Mouse (Mus musculus): Measurements from ENCODE around the gene Spice1.

Gene Spice1

GRCm38 (mm10) chr16:44347071-44347901 lies at the start of gene Spice1:
Gene Spice1 (plus strand): TSS chr16:44347121.
- peak; percentile 92 to 96 for DNase-seq

DNA sequence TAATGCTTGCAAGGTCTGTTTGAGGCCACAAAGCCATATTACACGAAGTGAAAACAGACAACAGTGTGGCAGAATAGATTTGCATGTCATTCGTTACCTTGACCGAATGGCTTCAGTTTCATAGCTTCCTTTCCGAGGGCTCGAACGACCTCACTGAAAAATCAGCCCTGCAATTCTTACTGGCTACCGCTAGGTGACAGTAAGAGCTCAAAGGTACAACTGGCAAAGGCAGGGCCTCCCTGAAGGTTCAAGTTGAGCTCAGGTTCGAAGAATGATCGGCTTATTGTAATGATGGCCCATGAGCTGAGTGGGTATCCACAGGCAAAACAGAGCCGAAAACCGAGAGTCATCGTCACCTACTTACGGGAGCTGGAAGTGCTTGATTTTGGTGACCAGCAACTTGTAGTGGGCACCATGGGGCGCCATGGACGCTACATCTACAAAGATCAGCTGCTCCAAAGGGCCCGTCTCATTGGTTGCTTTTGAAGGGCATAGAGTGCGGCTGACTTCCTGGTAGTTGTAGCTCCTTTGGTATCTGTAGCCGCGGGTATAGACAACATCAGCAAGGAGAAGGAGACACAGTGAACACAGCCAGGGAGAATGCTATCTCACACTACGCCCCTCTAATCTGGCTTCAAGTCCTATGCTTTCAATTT lies 47.4 kb upstream of the Spice1 start:
- DNase-seq, result no peak

GRCm38 (mm10) chr16:44302126-44302892 lies 44.6 kb upstream of the Spice1 start:
- no peak for DNase-seq

- no peak for DNase-seq
Observed at GRCm38 (mm10) chr16:44303822-44304221, 43.1 kb upstream of the Spice1 start.

- DNase-seq, result peak in 1 of 2 experiments; percentile 12
Observed at GRCm38 (mm10) chr16:44305606-44306005, 41.3 kb upstream of the Spice1 start.

DNA sequence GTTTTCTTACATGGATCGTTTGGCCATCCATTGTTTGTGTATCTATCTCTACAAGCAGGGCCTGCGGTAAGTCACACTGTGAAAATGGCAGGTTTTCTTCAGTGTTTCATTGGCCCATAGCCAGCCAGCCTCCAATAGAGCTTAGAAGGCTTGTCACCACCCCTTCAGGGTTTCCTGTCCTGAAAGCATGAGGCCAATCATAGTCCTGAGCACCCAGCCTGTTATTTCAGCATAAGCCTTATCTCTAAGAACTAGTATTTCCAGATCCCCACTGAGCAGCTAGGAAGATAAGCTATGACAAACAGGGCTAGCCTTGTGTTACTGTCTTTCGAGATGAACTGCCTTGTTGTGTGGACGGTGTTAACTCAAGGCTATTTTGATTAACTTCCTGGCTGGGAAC lies 33.5 kb upstream of the Spice1 start:
- no peak for DNase-seq

DNA sequence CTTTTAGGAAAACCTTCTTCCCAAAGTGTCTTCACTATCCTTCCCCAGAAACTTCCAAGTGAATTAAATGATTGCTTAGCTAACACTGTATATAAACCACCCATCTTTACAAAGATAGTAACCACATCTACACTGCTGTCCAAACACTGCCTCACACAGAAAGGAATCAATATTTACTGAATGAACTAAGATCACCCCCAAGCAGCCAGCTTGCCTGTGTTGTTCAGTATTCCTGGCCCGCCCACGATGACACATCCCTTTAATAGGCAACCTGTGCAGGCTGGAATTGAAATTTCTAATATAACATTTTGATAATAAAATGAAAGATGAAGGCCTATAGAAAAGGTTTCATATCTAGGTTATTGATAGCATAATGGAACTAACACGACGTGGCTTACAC lies 30.6 kb upstream of the Spice1 start:
- DNase-seq, result no peak

GRCm38 (mm10) chr16:44320232-44320631 lies 26.7 kb upstream of the Spice1 start:
- DNase-seq, result no peak

DNA sequence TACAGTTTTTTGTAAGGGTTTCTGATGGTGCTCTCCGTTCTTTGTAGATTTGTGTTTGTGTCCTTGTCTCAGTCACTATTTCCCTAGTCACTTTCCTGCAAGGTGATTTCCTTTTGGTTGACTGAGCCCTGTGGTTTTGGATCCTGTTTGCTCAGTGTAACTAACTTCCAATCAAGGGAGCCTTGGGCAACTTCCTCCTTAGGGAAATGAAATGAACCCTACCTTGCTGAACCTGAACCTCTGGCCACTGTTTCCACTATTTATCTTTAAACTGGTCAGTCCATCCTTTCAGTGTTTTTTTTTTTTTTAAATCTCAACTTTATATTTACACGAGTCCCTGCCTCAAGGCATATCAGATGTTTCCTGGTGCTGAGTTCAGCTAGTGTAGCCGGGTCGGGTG lies 18.3 kb upstream of the Spice1 start:
- no peak for DNase-seq

- DNase-seq, result no peak
Observed at GRCm38 (mm10) chr16:44330657-44331056, 16.3 kb upstream of the Spice1 start.

DNA sequence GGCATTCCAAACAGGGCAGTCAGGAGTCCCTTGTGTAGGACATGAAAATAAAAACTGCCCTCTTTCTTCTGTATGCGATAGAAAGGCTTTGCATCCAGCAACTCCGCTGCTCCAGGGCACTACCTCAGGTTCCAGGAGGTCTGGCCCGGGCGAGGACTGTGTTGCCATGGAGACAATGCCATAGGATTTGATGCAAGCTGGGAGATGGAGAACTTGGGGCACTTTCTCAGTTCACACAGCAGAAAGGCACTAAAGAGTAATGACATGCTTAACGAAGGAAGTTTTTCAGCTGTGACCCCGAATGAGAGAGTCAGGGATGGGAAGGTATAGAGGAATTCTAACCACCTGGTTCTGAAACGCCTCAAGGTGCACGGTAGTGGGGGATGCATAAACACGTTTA lies 15.8 kb upstream of the Spice1 start:
- no peak for DNase-seq

DNA sequence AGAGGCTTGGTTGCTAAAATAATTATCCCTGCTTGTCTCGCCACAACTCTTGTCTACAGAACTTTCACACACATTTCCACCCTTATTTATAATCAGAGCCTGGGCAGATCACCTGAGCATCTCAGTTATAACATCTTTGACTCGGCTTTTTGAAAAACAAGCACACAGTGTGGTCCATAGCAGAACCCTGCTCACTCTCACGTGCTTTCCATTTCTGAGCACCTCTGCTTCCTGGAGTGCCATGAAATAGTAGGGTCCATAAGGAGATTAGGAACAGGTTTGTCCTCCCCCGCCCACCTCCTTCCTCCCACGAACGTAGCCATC lies 15.3 kb upstream of the Spice1 start:
- DNase-seq, result no peak

DNA sequence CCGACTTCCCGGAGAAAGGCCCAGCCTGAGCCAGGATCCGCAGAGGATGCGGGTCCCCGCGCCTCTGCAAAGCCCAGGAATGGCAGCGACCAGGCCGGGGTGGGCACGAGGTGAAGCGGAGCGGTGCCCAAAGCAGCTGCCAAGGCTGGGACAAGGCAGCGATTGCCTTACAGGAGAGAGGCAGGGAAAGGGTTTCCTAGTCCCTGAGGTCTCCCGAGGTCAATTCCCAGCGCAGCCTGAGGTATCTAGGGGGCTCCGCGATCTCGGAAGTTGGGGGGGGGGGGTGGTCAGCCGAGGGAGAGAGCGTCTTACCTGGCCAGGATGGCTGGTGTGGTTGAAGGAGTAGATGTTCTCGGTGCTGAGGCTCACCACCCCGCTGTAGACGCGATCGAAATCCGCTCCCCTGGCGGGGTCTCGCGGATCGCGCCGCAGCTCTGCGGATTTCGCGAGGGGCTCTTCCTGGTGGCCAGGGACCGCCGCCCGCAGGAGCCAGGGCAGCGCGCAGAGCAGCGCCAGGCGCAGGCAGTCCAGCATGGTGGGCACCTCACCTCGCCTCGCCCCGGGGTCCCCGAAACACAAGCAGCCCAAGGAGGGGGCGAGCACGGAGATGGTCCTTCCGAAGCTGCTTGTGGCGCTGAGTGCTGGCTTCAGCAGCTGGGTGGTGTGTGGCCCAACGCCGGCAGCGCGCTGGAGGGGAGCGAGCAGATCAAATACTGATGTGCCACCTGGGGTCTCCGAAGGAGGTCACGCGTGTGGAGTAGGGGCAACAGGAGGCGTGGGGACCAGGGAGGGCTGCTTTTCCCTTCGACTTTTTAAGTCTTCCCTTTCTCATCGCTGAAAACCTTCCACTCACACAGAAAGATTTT lies 14.7 kb upstream of the Spice1 start:
- no peak for DNase-seq

GRCm38 (mm10) chr16:44332861-44333284 lies 14.0 kb upstream of the Spice1 start, which contains the start of gene Sidt1:
Gene Sidt1 (minus strand): TSS chr16:44333196.
- DNase-seq, result peak in 1 of 2 experiments; percentile 8

DNA sequence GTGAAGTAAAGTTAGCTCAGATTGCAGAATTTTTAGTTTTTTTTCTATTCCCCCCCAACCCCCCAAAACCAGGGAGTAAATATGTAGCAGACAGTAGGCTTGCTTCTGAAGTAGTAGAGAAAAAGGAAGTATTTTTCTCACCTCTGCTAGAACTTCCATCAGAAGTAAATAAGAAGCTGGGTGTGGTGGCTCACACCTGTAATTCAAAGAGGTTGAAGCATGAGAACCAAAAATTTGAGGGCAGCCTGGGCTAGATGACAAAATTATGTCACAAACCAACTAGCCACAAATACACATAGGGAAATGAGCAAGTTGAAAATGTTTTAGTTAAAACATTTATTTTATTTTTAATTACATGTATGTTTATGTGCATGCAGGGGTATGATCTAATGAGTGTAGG lies 9.4 kb upstream of the Spice1 start:
- no peak for DNase-seq

- no peak for DNase-seq
Observed at GRCm38 (mm10) chr16:44349801-44350397, 3.0 kb downstream of the Spice1 start.

GRCm38 (mm10) chr16:44356291-44356690 lies 9.4 kb downstream of the Spice1 start:
- DNase-seq, result no peak

- DNase-seq, result peak; percentile 17 to 35
Observed at GRCm38 (mm10) chr16:44357571-44358268, 10.8 kb downstream of the Spice1 start.

DNA sequence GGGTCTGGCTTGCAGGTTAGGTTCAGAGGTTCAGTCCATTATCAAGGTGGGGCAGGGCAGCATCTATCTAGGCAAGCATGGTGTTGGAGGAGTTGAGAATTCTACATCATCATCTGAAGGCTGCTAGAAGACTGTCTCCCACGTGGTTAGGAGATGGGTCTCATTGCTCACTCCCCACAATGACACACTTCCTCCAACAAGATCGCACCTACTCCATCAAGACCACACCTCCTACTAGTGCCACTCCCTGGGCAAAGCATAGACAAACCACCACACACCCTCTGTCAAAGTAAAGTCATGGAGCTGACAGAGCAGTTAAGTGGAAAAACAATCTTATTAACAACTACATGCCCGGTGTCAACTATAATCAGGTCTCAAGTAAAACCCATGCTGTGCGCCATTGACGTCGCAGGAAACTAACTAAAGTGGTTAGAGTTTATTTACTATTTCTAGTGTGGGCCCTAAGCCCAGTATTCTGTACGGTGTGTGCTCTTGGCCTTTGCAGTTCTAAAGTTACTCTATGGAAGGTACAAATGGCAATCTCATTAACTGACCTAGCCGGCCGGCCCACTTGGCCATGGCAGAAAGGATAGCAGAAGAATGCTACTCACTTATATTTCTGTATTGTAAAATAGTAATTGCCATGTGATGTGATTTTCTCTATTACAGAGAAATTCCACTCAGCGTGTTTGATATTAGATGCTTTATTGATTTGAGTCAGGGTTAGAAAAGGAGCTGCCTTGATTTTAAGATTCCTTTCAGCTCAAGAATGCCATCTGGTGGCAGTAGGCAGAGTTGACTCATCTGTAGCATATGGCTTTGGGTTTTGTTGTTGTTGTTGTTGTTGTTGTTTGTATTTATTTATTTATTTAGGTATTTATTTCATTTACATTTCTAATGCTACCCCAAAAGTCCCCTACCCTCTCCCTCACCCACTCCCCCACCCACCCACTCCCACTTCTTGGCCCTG lies 15.3 kb downstream of the Spice1 start:
- peak in 1 of 2 experiments; percentile 31 for DNase-seq

DNA sequence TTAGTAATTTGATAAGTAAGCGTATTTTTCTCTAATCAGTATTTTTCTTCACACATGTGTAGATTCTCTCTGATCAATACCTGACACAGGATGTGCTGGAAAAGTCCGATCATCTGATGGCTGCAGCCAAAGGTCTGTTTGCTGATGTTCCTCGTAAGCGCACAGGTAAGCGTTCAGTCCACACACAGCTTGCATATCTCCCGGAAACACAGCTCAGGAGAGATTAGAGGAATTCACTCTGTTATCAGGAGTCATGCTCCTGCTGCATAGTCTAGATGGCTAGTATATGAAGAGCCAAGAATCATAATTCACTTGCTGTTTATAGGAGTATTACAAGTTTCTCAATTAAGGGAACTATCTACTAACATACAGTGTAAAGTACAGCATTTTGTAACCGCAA lies 18.6 kb downstream of the Spice1 start:
- no peak for DNase-seq

Data from kidney, adult 8-10 months (tissue).